24 mouse cellular contexts compared by ENCODE assay signal in the genomic region with DNA sequence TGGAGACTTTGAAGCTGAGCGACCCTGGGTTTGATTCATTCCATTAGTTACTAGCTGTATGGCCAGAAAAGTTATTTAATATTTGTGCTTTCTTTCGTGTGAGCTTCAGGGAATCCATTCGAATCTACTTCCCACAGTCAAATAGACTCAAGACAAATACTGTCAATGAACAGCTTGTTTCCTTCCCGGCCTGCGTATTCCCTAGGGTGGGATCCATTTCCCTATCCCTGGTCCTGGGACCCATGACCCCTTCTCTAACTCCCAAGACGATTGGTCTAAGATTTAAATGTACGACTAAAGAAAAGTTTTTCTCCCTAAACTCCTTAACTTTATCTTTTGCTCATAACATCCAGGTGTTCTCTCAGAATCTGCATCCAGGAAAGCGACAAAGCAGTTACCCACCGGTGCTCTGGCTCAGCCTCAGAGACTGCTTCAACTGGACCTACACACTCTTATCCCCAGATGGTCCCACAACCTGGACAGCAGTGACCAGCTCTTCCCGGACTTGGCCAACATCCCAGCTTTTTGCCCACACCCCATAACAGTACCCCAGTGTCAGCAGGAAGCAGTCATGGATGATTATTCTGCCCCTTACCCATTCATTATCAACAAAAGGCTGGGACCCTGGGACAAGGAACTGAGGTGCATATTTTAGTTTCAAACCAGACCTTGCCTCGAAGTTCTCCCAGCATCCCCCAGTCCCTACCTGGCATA. TPM values are rescaled to one million over a fixed set of nuclear protein-coding genes. Genes with fewer than 3 reads are reported as not detected.
A peak's percentile ranks its signal among the peaks of the same experiment; 100 is the strongest.
DNase-seq lines count a peak whose midpoint lies in the region; ATAC-seq lines count a peak whose summit lies in the region.
"Had no signal": no experiment of that assay in that cellular context is flagged by ENCODE, and none has a peak within 500 bp of the region (broad histone marks: within the 10 kb centered on the region; RNA-seq: fewer than 3 reads in every experiment).

No protein-coding gene starts in this region.

- peaks cover 4% of the 10 kb centered on the region; the same call in 1 of the 2 replicates for H3K4me1 ChIP-seq in heart, embryonic 11.5 days (ENCODE audit: control insufficient read depth, insufficient read depth, low read length)
- H3K4me1 ChIP-seq in kidney, embryonic 16.5 days (ENCODE audit: insufficient read depth, low read length) = peaks cover 17% of the 10 kb centered on the region; the same call in 1 of the 2 replicates
- peaks cover 5% of the 10 kb centered on the region for H3K4me1 ChIP-seq in midbrain, embryonic 11.5 days (ENCODE audit: control insufficient read depth, insufficient read depth, low read length)
- H3K4me1 ChIP-seq in midbrain, embryonic 16.5 days (ENCODE audit: control insufficient read depth, insufficient read depth, low read length) = peaks cover 11% of the 10 kb centered on the region

- peak; percentile 17 for DNase-seq in cerebellum, adult 9-11 months
- peak; percentile 91 for DNase-seq in heart, adult 11 months
- DNase-seq in kidney, postnatal 10 days = no peak
- peak; percentile 77 for DNase-seq in midbrain, embryonic 11.5 days (ENCODE audit: low spot score, missing footprints)
- DNase-seq: adrenal gland, adult 2 months; adrenal gland, postnatal 10 days; adrenal gland, postnatal 25 days; cerebellum, adult 11-12 months; cerebellum, adult 2 months; cerebellum, postnatal 25 days; embryo, embryonic 11 days had no signal

- no peak overlapping the region for H3K27ac ChIP-seq in heart, embryonic 11.5 days (ENCODE audit: low read depth, low read length)
- H3K27ac ChIP-seq in kidney, embryonic 16.5 days (ENCODE audit: low read length) = 0 out of 2 replicates have a peak overlapping the region, but pooled peaks have one; percentile 6
- H3K27ac ChIP-seq in midbrain, embryonic 11.5 days (ENCODE audit: low read depth, low read length) = no peak overlapping the region
- no peak overlapping the region for H3K27ac ChIP-seq in midbrain, embryonic 16.5 days (ENCODE audit: low read length)
- H3K27ac ChIP-seq: embryonic facial prominence, embryonic 13.5 days; embryonic facial prominence, embryonic 15.5 days; forebrain, embryonic 10.5 days; forebrain, embryonic 12.5 days had no signal

- no peaks in the 10 kb centered on the region for H3K36me3 ChIP-seq in heart, embryonic 11.5 days (ENCODE audit: control insufficient read depth, insufficient read depth, low read length)
- H3K36me3 ChIP-seq in kidney, embryonic 16.5 days (ENCODE audit: insufficient read depth, low read length) = no peaks in the 10 kb centered on the region
- H3K36me3 ChIP-seq in midbrain, embryonic 11.5 days (ENCODE audit: control insufficient read depth, insufficient read depth, low read length) = no peaks in the 10 kb centered on the region
- H3K36me3 ChIP-seq in midbrain, embryonic 16.5 days (ENCODE audit: control insufficient read depth, insufficient read depth, low read length) = no peaks in the 10 kb centered on the region
- H3K36me3 ChIP-seq: embryonic facial prominence, embryonic 13.5 days; embryonic facial prominence, embryonic 15.5 days; forebrain, embryonic 10.5 days; forebrain, embryonic 12.5 days had no signal

- ATAC-seq in cerebellum, adult (ENCODE audit: insufficient number of reproducible peaks, low FRiP score, low TSS enrichment) = no peak
- no peak for ATAC-seq in heart, embryonic 11.5 days (replicated peaks; ENCODE audit: insufficient number of reproducible peaks, low FRiP score, low TSS enrichment)
- no peak for ATAC-seq in kidney, embryonic 16.5 days (ENCODE audit: low FRiP score, low TSS enrichment)
- ATAC-seq in midbrain, embryonic 11.5 days (ENCODE audit: low FRiP score) = no peak
- no peak for ATAC-seq in midbrain, embryonic 16.5 days
- ATAC-seq: forebrain, embryonic 14.5 days; forebrain, embryonic 16.5 days had no signal

- no peak overlapping the region for H3K4me2 ChIP-seq in heart, embryonic 11.5 days
- H3K4me2 ChIP-seq in kidney, embryonic 16.5 days (replicated peaks; ENCODE audit: low read depth, low read length) = no peak overlapping the region
- H3K4me2 ChIP-seq in midbrain, embryonic 11.5 days = no peak overlapping the region
- H3K4me2 ChIP-seq in midbrain, embryonic 16.5 days (ENCODE audit: low read length) = no peak overlapping the region
- H3K4me2 ChIP-seq: embryonic facial prominence, embryonic 13.5 days; embryonic facial prominence, embryonic 15.5 days; forebrain, embryonic 12.5 days had no signal

- WGBS in heart, embryonic 11.5 days (ENCODE audit: insufficient replicate concordance) = 80% methylated on average over 11 of the region's 11 CpGs
- WGBS in kidney, embryonic 16.5 days = 59% methylated on average over 11 of the region's 11 CpGs
- WGBS in midbrain, embryonic 11.5 days = 84% methylated on average over 11 of the region's 11 CpGs
- 83% methylated on average over 11 of the region's 11 CpGs for WGBS in midbrain, embryonic 16.5 days

- H3K9me3 ChIP-seq in heart, embryonic 11.5 days (replicated peaks; ENCODE audit: control insufficient read depth, low read length) = no peaks in the 10 kb centered on the region
- H3K9me3 ChIP-seq in kidney, embryonic 16.5 days (ENCODE audit: low read length) = no peaks in the 10 kb centered on the region
- no peaks in the 10 kb centered on the region for H3K9me3 ChIP-seq in midbrain, embryonic 11.5 days (ENCODE audit: control insufficient read depth, low read length)
- no peaks in the 10 kb centered on the region for H3K9me3 ChIP-seq in midbrain, embryonic 16.5 days (replicated peaks; ENCODE audit: control insufficient read depth, low read length, poor library complexity, severe bottlenecking)
- H3K9me3 ChIP-seq: embryonic facial prominence, embryonic 13.5 days; embryonic facial prominence, embryonic 15.5 days; forebrain, embryonic 10.5 days; forebrain, embryonic 12.5 days had no signal

- H3K4me3 ChIP-seq in heart, embryonic 11.5 days (ENCODE audit: low read depth, low read length) = no peak overlapping the region
- H3K4me3 ChIP-seq in kidney, embryonic 16.5 days (ENCODE audit: low read length) = no peak overlapping the region
- H3K4me3 ChIP-seq in midbrain, embryonic 11.5 days (ENCODE audit: low read depth, low read length) = no peak overlapping the region
- H3K4me3 ChIP-seq in midbrain, embryonic 16.5 days (ENCODE audit: low read depth, low read length) = no peak overlapping the region
- H3K4me3 ChIP-seq: embryonic facial prominence, embryonic 13.5 days; embryonic facial prominence, embryonic 15.5 days; erythroblast, embryonic 14.5 days; forebrain, embryonic 10.5 days; forebrain, embryonic 12.5 days had no signal

- no peaks in the 10 kb centered on the region for H3K27me3 ChIP-seq in heart, embryonic 11.5 days (ENCODE audit: control insufficient read depth, insufficient read depth, low read length)
- no peaks in the 10 kb centered on the region for H3K27me3 ChIP-seq in kidney, embryonic 16.5 days (ENCODE audit: insufficient read depth, low read length)
- H3K27me3 ChIP-seq in midbrain, embryonic 11.5 days (ENCODE audit: control insufficient read depth, insufficient read depth, low read length) = no peaks in the 10 kb centered on the region
- H3K27me3 ChIP-seq in midbrain, embryonic 16.5 days (ENCODE audit: control insufficient read depth, insufficient read depth, low read depth, low read length) = no peaks in the 10 kb centered on the region
- H3K27me3 ChIP-seq: embryonic facial prominence, embryonic 13.5 days; embryonic facial prominence, embryonic 15.5 days; forebrain, embryonic 12.5 days had no signal

- H3K9ac ChIP-seq in heart, embryonic 11.5 days (ENCODE audit: low read depth, low read length) = no peak overlapping the region
- H3K9ac ChIP-seq in kidney, embryonic 16.5 days (replicated peaks; ENCODE audit: low read length) = no peak overlapping the region
- H3K9ac ChIP-seq in midbrain, embryonic 11.5 days (ENCODE audit: low read length) = no peak overlapping the region
- no peak overlapping the region for H3K9ac ChIP-seq in midbrain, embryonic 16.5 days (ENCODE audit: low read depth, low read length)
- H3K9ac ChIP-seq: embryonic facial prominence, embryonic 13.5 days; embryonic facial prominence, embryonic 15.5 days; forebrain, embryonic 12.5 days had no signal

RNA-seq across cellular contexts. Expression of gene Aven, which starts 2.1 kb away (rescaled TPM):
- polyA plus RNA-seq in heart, embryonic 11.5 days (2014; fragmentation: Nextera tagmentation; extraction: Ambion mirVana) = 7.6 and 8.0 TPM in 2 replicates
- polyA plus RNA-seq in kidney, embryonic 16.5 days (2015; fragmentation: Nextera tagmentation; extraction: Ambion mirVana) = 5.2 and 7.3 TPM in 2 replicates
- polyA plus RNA-seq in midbrain, embryonic 11.5 days (2014; fragmentation: Nextera tagmentation; extraction: Ambion mirVana) = 6.7 and 6.9 TPM in 2 replicates
- 2.6 and 2.7 TPM in 2 replicates for polyA plus RNA-seq in midbrain, embryonic 16.5 days (2015; fragmentation: Nextera tagmentation; extraction: Ambion mirVana)

RNA-seq across cellular contexts. Expression of gene Chrm5, which starts 10.1 kb away (rescaled TPM):
- not detected in 2 replicates for polyA plus RNA-seq in heart, embryonic 11.5 days (2014; fragmentation: Nextera tagmentation; extraction: Ambion mirVana)
- polyA plus RNA-seq in kidney, embryonic 16.5 days (2015; fragmentation: Nextera tagmentation; extraction: Ambion mirVana) = 0.10 TPM in 2 replicates
- polyA plus RNA-seq in midbrain, embryonic 11.5 days (2014; fragmentation: Nextera tagmentation; extraction: Ambion mirVana) = not detected in 2 replicates
- polyA plus RNA-seq in midbrain, embryonic 16.5 days (2015; fragmentation: Nextera tagmentation; extraction: Ambion mirVana) = 1.4 and 1.5 TPM in 2 replicates
- polyA plus RNA-seq: adrenal gland, adult 2 months; C2C12; embryonic facial prominence, embryonic 11.5 days; embryonic facial prominence, embryonic 13.5 days; embryonic facial prominence, embryonic 15.5 days; erythroblast, embryonic 14.5 days had no signal

RNA-seq across cellular contexts. Expression of gene Emc7, which starts 35.8 kb away (rescaled TPM):
- 15.9 and 17.8 TPM in 2 replicates for polyA plus RNA-seq in heart, embryonic 11.5 days (2014; fragmentation: Nextera tagmentation; extraction: Ambion mirVana)
- 20.0 and 21.3 TPM in 2 replicates for polyA plus RNA-seq in kidney, embryonic 16.5 days (2015; fragmentation: Nextera tagmentation; extraction: Ambion mirVana)
- 11.2 and 12.0 TPM in 2 replicates for polyA plus RNA-seq in midbrain, embryonic 11.5 days (2014; fragmentation: Nextera tagmentation; extraction: Ambion mirVana)
- polyA plus RNA-seq in midbrain, embryonic 16.5 days (2015; fragmentation: Nextera tagmentation; extraction: Ambion mirVana) = 22.2 and 23.3 TPM in 2 replicates
